Mouse (Mus musculus) stomach, postnatal 0 days (tissue): ENCODE measurements around the gene Ppm1m.

Source experiments
- CTCF ChIP-seq: IDR thresholded peaks from 2 replicates; pipeline ENCODE4 v1.5.1; 2016; ENCODE audit warnings: antibody characterized with exemption, low read depth, mild to moderate bottlenecking, moderate library complexity
- EP300 ChIP-seq: optimal IDR thresholded peaks from 2 replicates; pipeline ENCODE3; 2016; ENCODE audit warnings: antibody characterized with exemption

- TF ChIP-seq CTCF (no peak), EP300 (no peak)
Observed at GRCm38 (mm10) chr9:106191355-106191754, 8.2 kb downstream of the Ppm1m start.
